Mouse (Mus musculus) forebrain, embryonic 12.5 days (tissue): ENCODE measurements around the gene 1700017N19Rik. TPM values are rescaled to one million over a fixed set of nuclear protein-coding genes. Genes with fewer than 3 reads are reported as not detected.

Source experiments
- polyA plus RNA-seq: library from polyadenylated mRNA; unstranded; fragments of >200 nt; fragmentation: Nextera tagmentation; extraction: Ambion mirVana; gene quantifications from 2 replicates; pipeline ENCODE4 v1.2.1, GENCODE M21; 2016

Gene 1700017N19Rik
- polyA plus RNA-seq, 1 experiment from 2014 or later: not detected

Other genes with a start within 250 kb of the 1700017N19Rik start
- not detected in 2 replicates for gene Gm4302, start 249.6 kb upstream of the 1700017N19Rik start, polyA plus RNA-seq
- not detected in 2 replicates for gene Gm4303, start 244.5 kb upstream of the 1700017N19Rik start, polyA plus RNA-seq
- not detected in 2 replicates for gene Gm4305, start 239.4 kb upstream of the 1700017N19Rik start, polyA plus RNA-seq
- not detected in 2 replicates for gene Gm4307, start 229.1 kb upstream of the 1700017N19Rik start, polyA plus RNA-seq
- not detected in 2 replicates for gene Gm4312, start 207.9 kb upstream of the 1700017N19Rik start, polyA plus RNA-seq
- gene Tmtc3, start 103.1 kb upstream of the 1700017N19Rik start, polyA plus RNA-seq: 20.0 and 20.5 TPM in 2 replicates
- 8.5 and 9.3 TPM in 2 replicates for gene Cep290, start 102.9 kb upstream of the 1700017N19Rik start, polyA plus RNA-seq
- 11.4 and 11.9 TPM in 2 replicates for gene 4930430F08Rik, start 61 bp upstream of the 1700017N19Rik start, polyA plus RNA-seq